Mouse (Mus musculus): Measurements from ENCODE around the gene Wdr89. TPM values are rescaled to one million over a fixed set of nuclear protein-coding genes. Genes with fewer than 3 reads are reported as not detected.

Wdr89 gene
- total and polyA plus RNA-seq, 2 experiments from 2014 or later = 3.8 to 4.9 TPM

- Histone ChIP-seq H3K4me2 (ENCODE audit: low read depth) (no peak overlapping the region), H3K9me3 (ENCODE audit: low read length) (no peaks in the 10 kb centered on the region), H3K27me3 (ENCODE audit: insufficient read depth, low read length) (no peaks in the 10 kb centered on the region), H3K9ac (no peak overlapping the region), H3K27ac (ENCODE audit: low read depth, low read length) (no peak overlapping the region), H3K36me3 (ENCODE audit: insufficient read depth) (no peaks in the 10 kb centered on the region), H3K4me3 (ENCODE audit: low read depth, low read length) (no peak overlapping the region), H3K4me1 (ENCODE audit: insufficient read depth) (no peaks in the 10 kb centered on the region)
- 93% methylated on average over 2 of the region's 2 CpGs for WGBS
- no peak for ATAC-seq
- no peak for TF ChIP-seq CTCF (IDR thresholded peaks at IDR 0.05; ENCODE audit: low read depth)
- DNase-seq = no peak
Measured at GRCm38 (mm10) chr12:75638345-75638744, 31.0 kb downstream of the Wdr89 start.

- no peak for DNase-seq
- H3K9ac ChIP-seq = no peak overlapping the region
- no peak for ATAC-seq
- TF ChIP-seq CTCF (IDR thresholded peaks at IDR 0.05; ENCODE audit: low read depth) = no peak
- no peaks in the 10 kb centered on the region for H3K27me3 ChIP-seq (ENCODE audit: insufficient read depth, low read length)
- H3K27ac ChIP-seq (ENCODE audit: low read depth, low read length) = no peak overlapping the region
- no peaks in the 10 kb centered on the region for H3K4me1 ChIP-seq (ENCODE audit: insufficient read depth)
- H3K4me2 ChIP-seq (ENCODE audit: low read depth) = no peak overlapping the region
- 91% methylated on average over 3 of the region's 3 CpGs for WGBS
- peaks cover 10% of the 10 kb centered on the region for H3K36me3 ChIP-seq (ENCODE audit: insufficient read depth)
- H3K4me3 ChIP-seq (ENCODE audit: low read depth, low read length) = no peak overlapping the region
- H3K9me3 ChIP-seq (ENCODE audit: low read length) = no peaks in the 10 kb centered on the region
Measured at GRCm38 (mm10) chr12:75637103-75637502, 32.2 kb downstream of the Wdr89 start.

GRCm38 (mm10) chr12:75635771-75636430 is 33.4 kb downstream of the Wdr89 start:
- H3K27me3 ChIP-seq (ENCODE audit: insufficient read depth, low read length) = no peaks in the 10 kb centered on the region
- DNase-seq (no peak), ATAC-seq (no peak)
- peaks cover 10% of the 10 kb centered on the region for H3K36me3 ChIP-seq (ENCODE audit: insufficient read depth)
- no peak overlapping the region for H3K4me2 ChIP-seq (ENCODE audit: low read depth)
- H3K4me3 ChIP-seq (ENCODE audit: low read depth, low read length) = no peak overlapping the region
- no peak overlapping the region for H3K9ac ChIP-seq
- no peak for TF ChIP-seq CTCF (IDR thresholded peaks at IDR 0.05; ENCODE audit: low read depth)
- H3K27ac ChIP-seq (ENCODE audit: low read depth, low read length) = no peak overlapping the region
- no peaks in the 10 kb centered on the region for H3K9me3 ChIP-seq (ENCODE audit: low read length)
- 91% methylated on average over 10 of the region's 10 CpGs for WGBS
- H3K4me1 ChIP-seq (ENCODE audit: insufficient read depth) = no peaks in the 10 kb centered on the region

DNA sequence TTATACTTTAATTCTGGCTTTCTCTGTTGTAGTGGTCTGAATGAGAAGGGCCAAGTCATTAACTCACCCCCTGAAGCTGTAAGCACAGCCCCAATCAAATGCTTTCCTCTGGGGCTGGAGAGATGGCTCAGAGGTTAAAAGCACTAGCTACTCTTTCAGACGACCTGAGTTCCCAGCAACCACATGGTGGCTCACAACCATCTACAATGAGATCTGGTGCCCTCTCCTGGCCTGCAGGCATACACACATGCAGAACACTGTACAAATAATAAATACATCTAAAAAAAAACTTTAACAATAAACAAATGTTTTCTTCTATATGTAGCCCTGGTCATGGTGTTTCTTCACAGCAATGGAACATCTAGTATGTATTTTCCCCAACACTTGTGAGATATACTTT is 39.7 kb downstream of the Wdr89 start:
- Histone ChIP-seq H3K9ac (no peak overlapping the region), H3K4me3 (ENCODE audit: low read depth, low read length) (no peak overlapping the region)
- ATAC-seq = no peak

DNA sequence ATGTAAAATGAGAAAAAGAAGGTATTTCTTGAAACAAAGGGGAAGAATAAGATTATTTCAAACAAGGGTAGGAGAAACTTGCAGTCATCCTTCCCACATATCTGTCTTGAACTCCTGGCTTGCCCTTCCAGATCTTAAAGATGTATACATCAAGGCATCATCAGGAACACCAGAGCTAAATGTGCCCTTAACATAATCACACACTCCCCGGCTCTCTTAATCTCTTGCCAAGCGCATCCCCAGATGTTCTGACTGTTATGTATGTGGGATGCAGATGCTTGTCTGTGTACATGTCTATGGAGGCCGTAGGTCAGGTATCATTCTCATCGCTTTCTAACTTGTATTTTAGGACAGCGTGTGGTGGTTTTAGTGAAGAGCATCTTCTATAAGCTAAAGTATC is 46.0 kb downstream of the Wdr89 start:
- Histone ChIP-seq H3K27me3 (ENCODE audit: insufficient read depth, low read length) (no peaks in the 10 kb centered on the region), H3K36me3 (ENCODE audit: insufficient read depth) (no peaks in the 10 kb centered on the region), H3K4me2 (ENCODE audit: low read depth) (no peak overlapping the region), H3K9ac (no peak overlapping the region), H3K9me3 (ENCODE audit: low read length) (no peaks in the 10 kb centered on the region), H3K4me1 (ENCODE audit: insufficient read depth) (no peaks in the 10 kb centered on the region), H3K4me3 (ENCODE audit: low read depth, low read length) (no peak overlapping the region), H3K27ac (ENCODE audit: low read depth, low read length) (no peak overlapping the region)
- WGBS = 96% methylated on average over 5 of the region's 5 CpGs
- DNase-seq (no peak), ATAC-seq (no peak)
- TF ChIP-seq CTCF (IDR thresholded peaks at IDR 0.05; ENCODE audit: low read depth) = no peak

More for the DNA sequence above, 39.7 kb downstream of the Wdr89 start:
- WGBS = 60% methylated on average over 1 of the region's 1 CpGs
- no peak for DNase-seq
- 0 out of 2 replicates have a peak, but pooled peaks have one; percentile 21 for TF ChIP-seq CTCF (IDR thresholded peaks at IDR 0.05; ENCODE audit: low read depth)
- Histone ChIP-seq H3K36me3 (ENCODE audit: insufficient read depth) (peaks cover 10% of the 10 kb centered on the region), H3K4me2 (ENCODE audit: low read depth) (no peak overlapping the region), H3K27me3 (ENCODE audit: insufficient read depth, low read length) (no peaks in the 10 kb centered on the region), H3K4me1 (ENCODE audit: insufficient read depth) (no peaks in the 10 kb centered on the region), H3K9me3 (ENCODE audit: low read length) (no peaks in the 10 kb centered on the region), H3K27ac (ENCODE audit: low read depth, low read length) (no peak overlapping the region)

- H3K4me2 ChIP-seq (ENCODE audit: low read depth) = no peak overlapping the region
- WGBS = 78% methylated on average over 3 of the region's 3 CpGs
- H3K36me3 ChIP-seq (ENCODE audit: insufficient read depth) = no peaks in the 10 kb centered on the region
- no peaks in the 10 kb centered on the region for H3K9me3 ChIP-seq (ENCODE audit: low read length)
- no peak overlapping the region for H3K9ac ChIP-seq
- no peak for TF ChIP-seq CTCF (IDR thresholded peaks at IDR 0.05; ENCODE audit: low read depth)
- ATAC-seq = no peak
- no peak overlapping the region for H3K4me3 ChIP-seq (ENCODE audit: low read depth, low read length)
- no peaks in the 10 kb centered on the region for H3K4me1 ChIP-seq (ENCODE audit: insufficient read depth)
- H3K27ac ChIP-seq (ENCODE audit: low read depth, low read length) = no peak overlapping the region
- H3K27me3 ChIP-seq (ENCODE audit: insufficient read depth, low read length) = no peaks in the 10 kb centered on the region
- no peak for DNase-seq
Measured at GRCm38 (mm10) chr12:75622835-75623234, 46.5 kb downstream of the Wdr89 start.

DNA sequence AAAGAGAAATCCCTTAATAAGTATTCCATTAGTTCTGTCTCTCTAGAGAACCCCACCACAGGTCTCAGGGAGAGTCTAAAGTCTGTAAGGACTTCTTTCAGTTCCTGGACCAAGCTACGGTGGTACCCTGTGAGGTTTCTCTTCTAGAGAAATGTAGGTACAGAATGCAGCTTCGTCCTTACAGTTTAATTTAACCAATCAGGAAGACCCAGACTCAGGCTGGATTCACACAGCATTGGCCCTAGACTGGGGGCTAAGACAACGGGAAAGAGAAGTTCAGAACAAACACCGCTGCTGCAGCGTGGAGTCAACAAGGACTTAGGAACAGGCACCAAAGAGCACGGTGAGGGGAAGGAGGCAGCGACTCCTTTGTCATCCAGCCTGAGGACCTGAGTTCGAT is 52.5 kb downstream of the Wdr89 start:
- 64% methylated on average over 8 of the region's 8 CpGs for WGBS
- DNase-seq (no peak), ATAC-seq (no peak)
- Histone ChIP-seq H3K9me3 (ENCODE audit: low read length) (no peaks in the 10 kb centered on the region), H3K9ac (no peak overlapping the region), H3K27ac (ENCODE audit: low read depth, low read length) (no peak overlapping the region), H3K27me3 (ENCODE audit: insufficient read depth, low read length) (no peaks in the 10 kb centered on the region), H3K4me3 (ENCODE audit: low read depth, low read length) (no peak overlapping the region), H3K4me1 (ENCODE audit: insufficient read depth) (no peaks in the 10 kb centered on the region), H3K4me2 (ENCODE audit: low read depth) (no peak overlapping the region), H3K36me3 (ENCODE audit: insufficient read depth) (no peaks in the 10 kb centered on the region)
- TF ChIP-seq CTCF (IDR thresholded peaks at IDR 0.05; ENCODE audit: low read depth) = no peak
